Mouse (Mus musculus) kidney, adult 2 months (tissue): Measurements from ENCODE around the gene Gbgt1.

Experiments used
- CTCF ChIP-seq: fragments of 200-500 bp; conservative IDR thresholded peaks from 2 replicates; pipeline ENCODE4 v1.5.1; 2011; ENCODE audit warnings: low read depth, mild to moderate bottlenecking, control low read depth, low read length, moderate library complexity, mixed read lengths; ENCODE audit not compliant: insufficient read depth, insufficient read length
- POLR2A ChIP-seq: fragments of 200-500 bp; IDR thresholded peaks from one replicate; pipeline ENCODE4 v1.6.1; 2011; ENCODE audit warnings: low read depth, low read length, control low read depth

DNA sequence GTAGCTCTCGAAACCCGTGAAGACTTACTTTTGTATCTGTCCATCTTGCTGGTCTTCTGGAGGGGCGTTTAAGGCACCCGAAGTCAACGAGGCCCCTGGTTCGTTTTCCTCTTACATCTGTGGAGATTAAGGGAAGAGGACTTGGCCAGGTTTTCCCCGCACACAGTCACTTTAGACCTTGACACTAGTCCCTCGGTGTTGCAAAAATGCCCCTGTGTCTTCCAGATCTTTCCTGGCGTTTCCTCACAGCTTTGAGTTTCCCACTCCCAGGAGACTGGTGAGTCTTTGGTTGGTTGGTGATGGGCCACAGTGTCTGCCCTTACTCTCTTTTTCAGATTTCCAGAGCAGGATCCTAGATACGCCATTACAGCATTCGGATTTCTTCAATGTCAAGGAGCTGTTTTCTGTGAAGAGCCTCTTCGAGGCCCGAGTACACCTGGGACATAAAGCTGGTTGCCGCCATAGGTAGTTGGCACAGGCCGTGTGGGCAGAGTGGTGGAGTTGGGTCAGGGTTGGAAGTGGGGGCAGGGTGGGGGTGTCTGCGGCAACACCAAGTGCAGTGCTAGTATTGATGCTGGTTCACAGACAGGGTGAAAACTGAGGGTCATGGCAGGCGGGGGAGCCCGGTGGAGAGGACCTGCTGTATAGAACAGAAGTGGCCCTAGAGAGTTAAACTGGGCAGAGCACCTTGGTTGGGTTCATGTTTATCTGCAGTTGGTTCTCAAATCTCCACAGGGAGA, 28.0 kb upstream of the Gbgt1 start:
- TF ChIP-seq CTCF = no peak
- TF ChIP-seq POLR2A = no peak
